Mouse (Mus musculus) olfactory bulb, adult 2 months (tissue): ENCODE results near the gene Otud4.
"Not testable (repeated sequence)": the region's sequence is repeated elsewhere in the genome, so short reads cannot be mapped to it uniquely, and the experiment has no call there.

Experiments used
- CTCF ChIP-seq: fragments of 200-500 bp; IDR thresholded peaks from 2 replicates; pipeline ENCODE4 v1.5.1; 2012; ENCODE audit warnings: low read depth, mild to moderate bottlenecking, low read length, moderate library complexity; ENCODE audit not compliant: insufficient read depth
- POLR2A ChIP-seq: fragments of 200-500 bp; IDR thresholded peaks from 2 replicates; pipeline ENCODE4 v1.6.1; 2012; ENCODE audit warnings: mild to moderate bottlenecking, low read depth, low read length, moderate library complexity; ENCODE audit not compliant: insufficient read depth

- not testable (repeated sequence) for TF ChIP-seq POLR2A, CTCF
Measured at GRCm38 (mm10) chr8:79685927-79686326, 46.5 kb downstream of the Otud4 start.
